Mouse (Mus musculus): ENCODE measurements at regions not wholly inside any gene's neighbourhood (a gene's known extent, or its start where the extent isn't known, plus 50 kb on each side); places are given as distances from the start of the nearest gene placed in this dataset.

- TF ChIP-seq POLR2A (IDR thresholded peaks at IDR 0.05; ENCODE audit: low read depth, low read length) (no peak), CTCF (IDR thresholded peaks at IDR 0.05; ENCODE audit: extremely low read depth, insufficient read depth, insufficient read length, insufficient replicate concordance) (no peak)
Measured at GRCm38 (mm10) chr13:101470560-101471247, 297.3 kb downstream of the Pik3r1 start.

Data from spleen, adult 2 months (tissue).